Mouse (Mus musculus) stomach, embryonic 16.5 days (tissue): ENCODE results near the gene Dlat. TPM values are rescaled to one million over a fixed set of nuclear protein-coding genes. Genes with fewer than 3 reads are reported as not detected.

ENCODE experiments used
- ATAC-seq: fragments of 200-750 bp; cut with Nextera tagmentation; 2 replicates; pipeline ENCODE4 v1.8.0; 2017; ENCODE audit warnings: moderate number of reproducible peaks, moderate TSS enrichment; ENCODE audit not compliant: insufficient read depth, low FRiP score
- H3K27ac ChIP-seq: fragments of 300-500 bp; sonication (generic); 2 replicates; pipeline ENCODE4 v1.5.1; 2014; ENCODE audit warnings: low read length
- H3K27me3 ChIP-seq: fragments of 300-500 bp; sonication (generic); 2 replicates; pipeline ENCODE4 v1.6.1; 2014; ENCODE audit warnings: low read length, control low read depth, mixed read lengths; ENCODE audit not compliant: control insufficient read depth, insufficient read depth
- H3K36me3 ChIP-seq: fragments of 300-500 bp; sonication (generic); 2 replicates; pipeline ENCODE4 v1.6.1; 2014; ENCODE audit warnings: low read length; ENCODE audit not compliant: control insufficient read depth, insufficient read depth
- H3K4me1 ChIP-seq: fragments of 300-500 bp; sonication (generic); 2 replicates; pipeline ENCODE4 v1.6.1; 2014; ENCODE audit warnings: low read length, control low read depth, mixed read lengths; ENCODE audit not compliant: control insufficient read depth, insufficient read depth
- H3K4me2 ChIP-seq: fragments of 300-500 bp; sonication (generic); 2 replicates; pipeline ENCODE4 v1.6.1; 2014; ENCODE audit warnings: low read depth, low read length, mixed read lengths
- H3K4me3 ChIP-seq: fragments of 300-500 bp; sonication (generic); replicated peaks from 2 replicates; pipeline ENCODE4 v1.5.1; 2014; ENCODE audit warnings: mild to moderate bottlenecking, low read length
- H3K9ac ChIP-seq: fragments of 300-500 bp; sonication (generic); 2 replicates; pipeline ENCODE4 v1.6.1; 2014; ENCODE audit warnings: low read length
- H3K9me3 ChIP-seq: fragments of 300-500 bp; sonication (generic); replicated peaks from 2 replicates; pipeline ENCODE4 v1.6.1; 2016; ENCODE audit warnings: low read length, control low read depth; ENCODE audit not compliant: control insufficient read depth
- WGBS: fragments of 180-500 bp; shearing (Covaris S2); extraction: QIAGEN DNeasy Blood & Tissue Kit; methylation state at CpG from one replicate; pipeline ENCODE4 v1.1.7; 2014; 5-methylcytosine and 5-hydroxymethylcytosine counted together
- polyA plus RNA-seq: library from polyadenylated mRNA; unstranded; fragments of >200 nt; fragmentation: Nextera tagmentation; extraction: Ambion mirVana; gene quantifications from 2 replicates; pipeline ENCODE4 v1.2.1, GENCODE M21; 2015

Gene Dlat
- polyA plus RNA-seq, 1 experiment from 2014 or later: 49.8 TPM

DNA sequence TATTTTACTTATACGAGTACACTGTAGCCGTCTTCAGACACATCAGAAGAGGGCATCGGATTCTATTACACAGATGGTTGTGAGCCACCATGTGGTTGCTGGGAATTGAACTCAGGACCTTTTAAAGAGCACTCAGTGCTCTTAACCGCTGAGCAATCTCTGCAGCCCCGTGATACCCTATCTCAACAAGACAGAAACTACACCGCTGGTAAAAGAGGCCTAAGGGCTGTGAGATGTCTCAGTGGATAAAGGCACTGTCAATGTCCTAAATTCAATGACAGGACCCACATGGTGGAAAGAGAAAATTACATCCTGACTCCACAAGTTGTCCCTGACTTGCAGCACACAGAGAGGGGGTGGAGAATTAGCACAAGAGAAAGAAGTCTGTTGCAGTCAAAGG, 6.9 kb upstream of the Dlat start:
- WGBS: 78% methylated on average over 6 of the region's 6 CpGs
- no peak for ATAC-seq

DNA sequence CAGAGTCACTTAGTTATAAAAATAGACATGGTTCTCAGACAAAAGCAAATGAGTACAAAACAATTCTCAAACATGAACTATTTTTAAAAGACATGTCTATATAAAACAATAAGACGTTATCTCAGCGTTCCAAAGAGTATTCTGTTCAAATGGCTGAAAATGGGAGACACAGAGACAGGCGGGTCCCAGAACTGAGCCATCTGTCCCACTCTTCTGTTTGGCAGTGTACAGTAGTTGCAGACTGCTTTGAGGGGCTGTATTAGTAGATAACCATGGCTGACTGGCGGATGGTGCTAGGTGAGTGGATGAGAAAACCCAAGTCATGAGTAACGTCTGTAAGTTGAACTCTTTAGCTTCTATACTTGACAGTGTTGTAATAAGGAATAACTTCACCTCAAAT, 5.2 kb upstream of the Dlat start:
- no peak overlapping the region for H3K4me3 ChIP-seq
- no peak overlapping the region for H3K4me2 ChIP-seq
- no peaks in the 10 kb centered on the region for H3K27me3 ChIP-seq
- peaks cover 5% of the 10 kb centered on the region; the same call in 1 of the 2 replicates for H3K4me1 ChIP-seq
- no peak for ATAC-seq
- no peaks in the 10 kb centered on the region for H3K9me3 ChIP-seq
- no peaks in the 10 kb centered on the region for H3K36me3 ChIP-seq
- no peak overlapping the region for H3K9ac ChIP-seq
- H3K27ac ChIP-seq: no peak overlapping the region
- WGBS: 88% methylated on average over 5 of the region's 5 CpGs

More for the DNA sequence above, 6.9 kb upstream of the Dlat start:
- H3K4me1 ChIP-seq: no peaks in the 10 kb centered on the region
- H3K27me3 ChIP-seq: no peaks in the 10 kb centered on the region
- H3K36me3 ChIP-seq: no peaks in the 10 kb centered on the region
- H3K9ac ChIP-seq: no peak overlapping the region
- no peaks in the 10 kb centered on the region for H3K9me3 ChIP-seq
- no peak overlapping the region for H3K27ac ChIP-seq
- no peak overlapping the region for H3K4me2 ChIP-seq
- H3K4me3 ChIP-seq: no peak overlapping the region

DNA sequence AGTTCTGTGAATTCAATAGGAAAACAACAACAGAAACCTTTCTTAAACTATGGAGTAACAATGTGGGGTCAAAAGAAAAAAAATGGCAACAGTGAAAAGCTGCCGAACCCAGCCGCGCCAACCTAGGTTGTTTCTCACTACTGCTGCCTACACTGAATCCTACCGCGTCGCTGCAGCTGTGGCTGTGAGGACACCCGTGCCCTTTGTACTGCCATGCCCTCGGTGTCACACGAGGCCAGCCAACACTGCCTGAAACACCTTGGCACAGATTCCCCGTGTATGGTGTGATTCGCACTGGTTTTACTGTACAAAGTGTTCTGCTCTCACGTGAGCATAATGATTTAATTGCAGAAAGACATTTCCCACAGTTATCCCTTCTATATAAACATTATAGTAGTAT, 851 bp upstream of the Dlat start:
- peak overlapping the region; percentile 67 for H3K4me3 ChIP-seq
- 14% methylated on average over 12 of the region's 12 CpGs for WGBS
- no peaks in the 10 kb centered on the region for H3K9me3 ChIP-seq
- peak overlapping the region; percentile 60 for H3K4me2 ChIP-seq
- H3K36me3 ChIP-seq: peaks cover 3% of the 10 kb centered on the region; the same call in 1 of the 2 replicates
- H3K9ac ChIP-seq: peak overlapping the region; percentile 88
- peaks cover 12% of the 10 kb centered on the region for H3K4me1 ChIP-seq
- peak; percentile 41; the same call in 1 of the 2 replicates for ATAC-seq
- H3K27ac ChIP-seq: no peak overlapping the region
- no peaks in the 10 kb centered on the region for H3K27me3 ChIP-seq

DNA sequence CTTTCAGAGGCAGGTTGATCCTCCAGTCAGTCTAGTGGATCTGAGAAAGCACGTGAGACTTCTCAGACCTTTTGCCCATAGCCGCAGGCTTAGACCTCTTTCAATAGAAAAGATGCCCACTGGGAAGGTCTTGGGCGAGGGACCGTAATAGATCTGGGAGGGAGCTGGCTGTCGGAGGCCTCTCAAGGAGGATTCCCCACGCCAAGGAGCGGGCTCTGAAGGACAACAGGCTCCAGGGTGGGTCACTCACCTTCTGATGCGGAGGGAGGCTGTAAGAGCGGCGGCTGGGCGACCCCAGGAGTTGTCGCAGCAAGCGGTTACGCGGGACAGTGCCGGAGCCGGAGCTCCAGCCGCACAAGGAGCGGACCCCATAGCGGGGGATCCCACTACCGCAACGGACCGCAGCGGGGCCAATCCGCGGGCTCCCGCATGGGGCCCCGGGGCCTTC, 615 bp downstream of the Dlat start:
- Histone ChIP-seq H3K27ac (peak overlapping the region; percentile 72), H3K27me3 (no peaks in the 10 kb centered on the region), H3K9me3 (no peaks in the 10 kb centered on the region), H3K4me3 (peak overlapping the region; percentile 67), H3K9ac (peak overlapping the region; percentile 88), H3K4me2 (peak overlapping the region; percentile 60), H3K4me1 (peaks cover 12% of the 10 kb centered on the region), H3K36me3 (peaks cover 3% of the 10 kb centered on the region; the same call in 1 of the 2 replicates)
- ATAC-seq: no peak
- under 1% methylated on average over 28 of the region's 28 CpGs for WGBS

DNA sequence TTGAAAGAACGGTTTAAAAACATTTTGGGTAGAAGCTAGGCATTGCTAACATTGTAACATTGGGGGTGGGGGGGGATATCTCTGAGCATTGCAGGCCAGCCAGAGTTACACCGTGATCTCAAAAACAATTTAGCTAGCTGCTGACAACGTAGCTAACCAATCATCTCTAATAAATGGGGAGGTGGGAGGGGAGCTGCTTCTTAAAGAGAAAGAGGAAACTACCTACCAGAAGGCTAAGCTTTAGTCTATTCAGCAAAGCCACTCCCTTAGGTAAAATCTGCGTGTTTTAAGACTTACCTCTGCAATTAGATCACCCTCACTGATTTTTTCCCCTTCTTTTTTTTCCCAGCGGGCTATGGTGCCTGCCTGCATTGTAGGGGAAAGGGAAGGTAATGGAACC, 1.2 kb downstream of the Dlat start:
- ATAC-seq: no peak
- Histone ChIP-seq H3K27ac (no peak overlapping the region), H3K4me2 (peak overlapping the region; percentile 60), H3K9me3 (no peaks in the 10 kb centered on the region), H3K4me1 (peaks cover 12% of the 10 kb centered on the region), H3K27me3 (no peaks in the 10 kb centered on the region), H3K36me3 (peaks cover 3% of the 10 kb centered on the region; the same call in 1 of the 2 replicates), H3K4me3 (peak overlapping the region; percentile 67), H3K9ac (peak overlapping the region; percentile 88)
- 16% methylated on average over 5 of the region's 5 CpGs for WGBS

DNA sequence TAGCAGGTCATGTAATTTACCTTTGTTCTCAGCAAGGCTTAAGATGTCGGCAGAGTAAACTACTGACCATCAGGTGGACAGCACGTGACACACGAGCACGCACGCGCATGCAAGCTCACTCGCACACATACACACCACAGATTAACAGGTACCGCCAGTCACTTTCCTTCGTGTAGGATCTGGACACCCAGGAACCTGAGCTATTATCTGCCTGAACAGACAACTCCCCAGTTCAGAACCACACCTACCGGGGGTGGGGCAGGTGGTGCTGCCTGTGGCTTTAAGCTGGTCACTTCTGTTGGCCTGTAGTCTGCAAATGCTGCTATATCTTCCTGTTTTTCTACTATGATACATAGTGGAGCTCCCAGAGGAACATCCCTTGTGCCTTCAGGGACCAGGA, 9.1 kb downstream of the Dlat start:
- H3K9ac ChIP-seq: no peak overlapping the region
- H3K27me3 ChIP-seq: no peaks in the 10 kb centered on the region
- ATAC-seq: no peak
- no peaks in the 10 kb centered on the region for H3K4me1 ChIP-seq
- H3K27ac ChIP-seq: no peak overlapping the region
- no peak overlapping the region for H3K4me2 ChIP-seq
- no peaks in the 10 kb centered on the region for H3K9me3 ChIP-seq
- WGBS: 93% methylated on average over 10 of the region's 10 CpGs
- H3K4me3 ChIP-seq: no peak overlapping the region
- peaks cover 14% of the 10 kb centered on the region for H3K36me3 ChIP-seq

DNA sequence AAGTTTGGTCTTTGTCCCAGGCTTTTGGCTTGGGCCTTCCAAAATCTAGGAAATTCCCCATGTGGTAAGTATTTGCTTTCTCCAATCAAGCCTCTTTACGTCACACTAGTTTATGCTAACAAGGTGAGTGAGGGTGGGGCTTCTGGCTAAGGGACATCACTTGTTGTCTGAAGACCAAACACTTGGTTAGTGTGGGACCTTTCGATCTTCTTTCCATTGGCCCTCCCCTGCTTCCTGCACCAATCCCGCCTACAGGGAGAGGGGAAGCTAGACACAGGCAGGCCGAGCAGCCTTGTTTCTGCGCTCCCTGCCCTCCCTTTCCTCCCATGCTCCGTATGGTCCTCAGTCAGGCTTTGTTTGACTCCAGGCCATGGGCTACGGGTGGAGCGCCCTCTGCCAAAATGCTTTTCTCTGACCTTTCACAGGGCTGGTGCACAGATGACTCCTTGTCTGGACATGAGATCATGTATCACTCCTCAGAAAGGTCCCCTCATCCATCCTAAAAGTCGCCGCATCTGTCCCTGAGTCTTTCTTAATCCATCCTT, 12.7 kb downstream of the Dlat start:
- ATAC-seq: no peak
- 76% methylated on average over 10 of the region's 10 CpGs for WGBS
- H3K27ac ChIP-seq: no peak overlapping the region
- no peaks in the 10 kb centered on the region for H3K9me3 ChIP-seq
- H3K4me3 ChIP-seq: no peak overlapping the region
- no peaks in the 10 kb centered on the region for H3K4me1 ChIP-seq
- H3K27me3 ChIP-seq: no peaks in the 10 kb centered on the region
- peaks cover 19% of the 10 kb centered on the region for H3K36me3 ChIP-seq
- H3K9ac ChIP-seq: no peak overlapping the region
- no peak overlapping the region for H3K4me2 ChIP-seq

DNA sequence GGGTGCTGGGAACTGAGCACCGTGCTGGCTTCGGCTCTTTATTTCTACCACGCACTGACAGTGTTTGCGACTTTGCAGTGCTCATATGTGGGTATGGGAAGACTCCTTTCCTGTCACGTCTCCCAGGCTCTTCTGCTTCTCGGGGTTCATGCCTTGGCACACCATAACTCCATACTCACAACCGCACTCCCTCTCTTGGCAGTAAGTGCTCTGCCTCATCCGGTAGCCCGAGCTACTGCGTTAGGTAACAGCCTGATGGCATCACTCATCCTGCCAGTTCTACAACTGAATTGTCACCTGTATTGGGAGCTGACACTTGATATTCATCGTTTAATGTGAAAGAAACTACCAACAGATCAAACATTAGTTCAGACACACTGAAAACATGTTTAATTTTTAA, 25.3 kb downstream of the Dlat start:
- WGBS: 94% methylated on average over 11 of the region's 11 CpGs

DNA sequence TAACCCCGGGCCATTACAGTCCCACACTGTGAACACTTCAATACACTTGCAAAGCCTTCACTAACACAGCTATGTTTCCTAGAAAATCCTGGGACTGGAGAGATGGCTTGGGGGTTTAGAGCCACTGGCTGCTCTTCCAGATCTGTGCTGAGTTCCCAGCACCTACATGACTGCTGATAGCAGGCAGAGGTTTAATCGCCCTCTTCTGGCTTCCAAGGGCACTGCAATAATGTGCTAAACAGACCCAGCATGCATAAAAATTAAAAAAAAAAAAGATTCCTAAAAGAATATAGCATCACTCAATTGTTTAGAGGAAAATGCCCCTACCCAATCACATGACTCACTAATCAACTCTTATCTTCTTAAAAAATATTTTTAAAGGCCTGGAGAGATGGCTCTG, 26.5 kb downstream of the Dlat start:
- WGBS: 68% methylated on average over 2 of the region's 2 CpGs
- Histone ChIP-seq H3K9ac (no peak overlapping the region), H3K9me3 (no peaks in the 10 kb centered on the region), H3K36me3 (peaks cover 5% of the 10 kb centered on the region; the same call in 1 of the 2 replicates), H3K4me3 (no peak overlapping the region), H3K4me1 (no peaks in the 10 kb centered on the region), H3K4me2 (no peak overlapping the region), H3K27ac (no peak overlapping the region), H3K27me3 (no peaks in the 10 kb centered on the region)
- no peak for ATAC-seq

More for the DNA sequence above, 25.3 kb downstream of the Dlat start:
- Histone ChIP-seq H3K4me2 (no peak overlapping the region), H3K27ac (no peak overlapping the region), H3K9ac (no peak overlapping the region), H3K4me1 (no peaks in the 10 kb centered on the region), H3K36me3 (peaks cover 5% of the 10 kb centered on the region; the same call in 1 of the 2 replicates), H3K4me3 (no peak overlapping the region), H3K9me3 (no peaks in the 10 kb centered on the region), H3K27me3 (no peaks in the 10 kb centered on the region)
- ATAC-seq: no peak
